Mouse (Mus musculus): ENCODE measurements at regions not wholly inside any gene's neighbourhood (a gene's known extent, or its start where the extent isn't known, plus 50 kb on each side); places are given as distances from the start of the nearest gene placed in this dataset.

- TF ChIP-seq CTCF (IDR thresholded peaks at IDR 0.05; ENCODE audit: extremely low read depth, insufficient read depth, insufficient read length, insufficient replicate concordance) (no peak), POLR2A (IDR thresholded peaks at IDR 0.05; ENCODE audit: low read depth, low read length) (no peak)
These were observed 580.3 kb upstream of the Tbl1xr1 start for GRCm38 (mm10) chr3:21496166-21496565.

Measured in spleen, adult 2 months (tissue).